Mouse (Mus musculus): ENCODE measurements around the gene Abt1. TPM values are rescaled to one million over a fixed set of nuclear protein-coding genes. Genes with fewer than 3 reads are reported as not detected.

The Abt1 gene
- polyA plus RNA-seq, 1 experiment from 2014 or later = 8.3 TPM

GRCm38 (mm10) chr13:23433801-23434200 lies 10.1 kb upstream of the Abt1 start:
- no peak for ATAC-seq
- CTCF ChIA-PET = interaction anchor here (1.1 to 3.4 kb wide), 4 partner anchors 9 to 96 kb away, joined by 3 to 21 read pairs (median 11); no protein-coding TSS in a partner anchor
- in situ Hi-C loops (cut with MboI; ENCODE audit: low pct_unique_long_range_greater_than_20kb) = loop anchor here (5.0 to 25.0 kb wide), 5 partner anchors 88 to 1492 kb away; partner anchors contain the start of genes Hist1h1c, Hist1h2bb and Hist1h3c
- POLR2A ChIA-PET = interaction anchor here (1.0 kb wide), 1 partner anchor 1723 kb away, joined by 3 read pairs; no protein-coding TSS in a partner anchor
- DNase-seq (ENCODE audit: low read depth, low spot score) = no peak
- no peaks in the 10 kb centered on the region for H3K27me3 ChIP-seq
- TF ChIP-seq CTCF (IDR thresholded peaks at IDR 0.05) = no peak

GRCm38 (mm10) chr13:23433206-23433605 lies 9.5 kb upstream of the Abt1 start:
- in situ Hi-C loops (cut with MboI; ENCODE audit: low pct_unique_long_range_greater_than_20kb) = loop anchor here (5.0 to 25.0 kb wide), 5 partner anchors 89 to 1491 kb away; partner anchors contain the start of genes Hist1h1c, Hist1h2bb and Hist1h3c

GRCm38 (mm10) chr13:23432562-23433201 lies 9.0 kb upstream of the Abt1 start:
- H3K27me3 ChIP-seq = no peaks in the 10 kb centered on the region
- ChIA-PET CTCF (interaction anchor here (1.0 to 3.4 kb wide), 11 partner anchors 8 to 97 kb away, joined by 3 to 21 read pairs (median 4); no protein-coding TSS in a partner anchor), POLR2A (interaction anchor here (0.6 to 1.3 kb wide), 3 partner anchors 92 to 1722 kb away, joined by 3 to 5 read pairs (median 3); no protein-coding TSS in a partner anchor)
- in situ Hi-C loops (cut with MboI; ENCODE audit: low pct_unique_long_range_greater_than_20kb) = loop anchor here (5.0 to 25.0 kb wide), 5 partner anchors 90 to 1490 kb away; partner anchors contain the start of genes Hist1h1c, Hist1h2bb and Hist1h3c
- DNase-seq (ENCODE audit: low read depth, low spot score) (peak; percentile 84), ATAC-seq (peak; percentile 84)
- peak; percentile 94 for TF ChIP-seq CTCF (IDR thresholded peaks at IDR 0.05)

More at GRCm38 (mm10) chr13:23433206-23433605, 9.5 kb upstream of the Abt1 start:
- ChIA-PET POLR2A (interaction anchor here (0.6 to 1.3 kb wide), 3 partner anchors 92 to 1722 kb away, joined by 3 to 5 read pairs (median 3); no protein-coding TSS in a partner anchor), CTCF (interaction anchor here (1.0 to 3.4 kb wide), 10 partner anchors 8 to 97 kb away, joined by 3 to 21 read pairs (median 6); no protein-coding TSS in a partner anchor)
- ATAC-seq = no peak
- DNase-seq (ENCODE audit: low read depth, low spot score) = no peak
- no peaks in the 10 kb centered on the region for H3K27me3 ChIP-seq
- TF ChIP-seq CTCF (IDR thresholded peaks at IDR 0.05) = no peak

- no peak for DNase-seq (ENCODE audit: low read depth, low spot score)
- ChIA-PET POLR2A (no interaction called here), CTCF (interaction anchor here (1.0 to 3.4 kb wide), 6 partner anchors 13 to 98 kb away, joined by 3 to 21 read pairs (median 16); no protein-coding TSS in a partner anchor)
- in situ Hi-C loops (cut with MboI; ENCODE audit: low pct_unique_long_range_greater_than_20kb) = loop anchor here (5.0 to 25.0 kb wide), 5 partner anchors 91 to 1489 kb away; partner anchors contain the start of genes Hist1h1c, Hist1h2bb and Hist1h3c
- no peaks in the 10 kb centered on the region for H3K27me3 ChIP-seq
- peak; percentile 42 for ATAC-seq
- no peak for TF ChIP-seq CTCF (IDR thresholded peaks at IDR 0.05)
These were observed 7.7 kb upstream of the Abt1 start for GRCm38 (mm10) chr13:23431351-23431771.

- POLR2A ChIA-PET = no interaction called here
- no peaks in the 10 kb centered on the region for H3K27me3 ChIP-seq
- TF ChIP-seq CTCF (IDR thresholded peaks at IDR 0.05) = peak; percentile 53
- peak; percentile 18 for ATAC-seq
- CTCF ChIA-PET = interaction anchor here (1.3 to 3.4 kb wide), 4 partner anchors 19 to 99 kb away, joined by 5 to 21 read pairs (median 19); no protein-coding TSS in a partner anchor
- in situ Hi-C loops (cut with MboI; ENCODE audit: low pct_unique_long_range_greater_than_20kb) = loop anchor here (5.0 to 25.0 kb wide), 5 partner anchors 92 to 1488 kb away; partner anchors contain the start of genes Hist1h1c, Hist1h2bb and Hist1h3c
- no peak for DNase-seq (ENCODE audit: low read depth, low spot score)
These were observed 7.1 kb upstream of the Abt1 start for GRCm38 (mm10) chr13:23430734-23431133.

- no peak for ATAC-seq
- DNase-seq (ENCODE audit: low read depth, low spot score) = no peak
- ChIA-PET CTCF (no interaction called here), POLR2A (no interaction called here)
- H3K27me3 ChIP-seq = no peaks in the 10 kb centered on the region
- TF ChIP-seq CTCF (IDR thresholded peaks at IDR 0.05) = no peak
- in situ Hi-C loops (cut with MboI; ENCODE audit: low pct_unique_long_range_greater_than_20kb) = loop anchor here (5.0 to 25.0 kb wide), 7 partner anchors 92 to 1715 kb away; partner anchors contain the start of genes Hist1h1c, Hist1h2ai, Hist1h2bb and Hist1h2bl
These were observed 6.2 kb upstream of the Abt1 start for GRCm38 (mm10) chr13:23429771-23430380.

- TF ChIP-seq CTCF (IDR thresholded peaks at IDR 0.05) = no peak
- POLR2A ChIA-PET = interaction anchor here (0.6 kb wide), 1 partner anchor 8 kb away, joined by 3 read pairs; no protein-coding TSS in a partner anchor
- ATAC-seq (no peak), DNase-seq (ENCODE audit: low read depth, low spot score) (no peak)
- no peaks in the 10 kb centered on the region for H3K27me3 ChIP-seq
- CTCF ChIA-PET = interaction anchor here (0.8 to 1.6 kb wide), 2 partner anchors 97 to 170 kb away, joined by 3 to 7 read pairs; no protein-coding TSS in a partner anchor
- in situ Hi-C loops (cut with MboI; ENCODE audit: low pct_unique_long_range_greater_than_20kb) = loop anchor here (5.0 to 25.0 kb wide), 3 partner anchors 309 to 1714 kb away; partner anchors contain the start of genes Hist1h1c, Hist1h2ai, Hist1h2bb and Hist1h2bl
These were observed 4.7 kb upstream of the Abt1 start for GRCm38 (mm10) chr13:23428166-23428993.

GRCm38 (mm10) chr13:23427401-23427910 lies 3.8 kb upstream of the Abt1 start:
- CTCF ChIA-PET = interaction anchor here (1.6 to 2.6 kb wide), 3 partner anchors 9 to 97 kb away, joined by 5 to 9 read pairs (median 7); no protein-coding TSS in a partner anchor
- in situ Hi-C loops (cut with MboI; ENCODE audit: low pct_unique_long_range_greater_than_20kb) = loop anchor here (5.0 to 25.0 kb wide), 3 partner anchors 310 to 1713 kb away; partner anchors contain the start of genes Hist1h1c, Hist1h2ai, Hist1h2bb and Hist1h2bl
- ATAC-seq (no peak), DNase-seq (ENCODE audit: low read depth, low spot score) (no peak)
- POLR2A ChIA-PET = no interaction called here
- no peaks in the 10 kb centered on the region for H3K27me3 ChIP-seq
- TF ChIP-seq CTCF (IDR thresholded peaks at IDR 0.05) = no peak

- DNase-seq (ENCODE audit: low read depth, low spot score) (no peak), ATAC-seq (no peak)
- H3K27me3 ChIP-seq = no peaks in the 10 kb centered on the region
- in situ Hi-C loops (cut with MboI; ENCODE audit: low pct_unique_long_range_greater_than_20kb) = loop anchor here (5.0 to 25.0 kb wide), 3 partner anchors 310 to 1712 kb away; partner anchors contain the start of genes Hist1h1c, Hist1h2ai, Hist1h2bb and Hist1h2bl
- ChIA-PET POLR2A (no interaction called here), CTCF (interaction anchor here (1.6 to 2.6 kb wide), 3 partner anchors 10 to 98 kb away, joined by 5 to 9 read pairs (median 7); no protein-coding TSS in a partner anchor)
- no peak for TF ChIP-seq CTCF (IDR thresholded peaks at IDR 0.05)
These were observed 3.3 kb upstream of the Abt1 start for GRCm38 (mm10) chr13:23426922-23427321.
